Mouse (Mus musculus): ENCODE data around the gene Nfib.

- TF ChIP-seq POLR2A (IDR thresholded peaks at IDR 0.05; ENCODE audit: borderline replicate concordance, insufficient read depth, low read length) (no peak), CTCF (IDR thresholded peaks at IDR 0.05; ENCODE audit: borderline replicate concordance, insufficient read depth, low read depth, low read length) (no peak)
Measured at GRCm38 (mm10) chr4:82364696-82365385, 340.7 kb downstream of the Nfib start.
